Mouse (Mus musculus) kidney, adult 8-10 months (tissue): ENCODE results near the gene Ctss.
"Not testable (repeated sequence)": the region's sequence is repeated elsewhere in the genome, so short reads cannot be mapped to it uniquely, and the experiment has no call there.

Experiments used
- DNase-seq, 2 experiments: peaks; one replicate each; pipeline ENCODE4 v3.0.0; 2022

The Ctss gene

DNA sequence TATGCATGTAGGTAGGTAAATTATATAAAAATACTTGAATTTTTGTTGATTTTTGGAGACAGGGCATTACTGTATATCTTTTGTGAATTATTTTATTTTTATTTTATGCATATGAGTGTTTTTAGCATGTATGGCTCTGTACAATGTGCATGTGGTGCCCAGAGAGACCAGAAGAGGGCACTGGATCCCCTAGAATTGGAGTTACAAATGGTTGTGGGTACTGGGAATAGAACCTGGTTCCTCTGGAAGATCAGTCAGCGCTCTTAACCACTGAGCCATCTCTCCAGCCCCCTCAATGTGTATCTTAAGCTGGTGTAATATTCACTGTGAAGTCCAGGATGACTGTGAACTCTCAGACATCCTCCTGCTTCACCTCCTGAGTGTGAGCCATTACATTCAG is 8.3 kb downstream of the Ctss start:
- DNase-seq, result no peak

DNA sequence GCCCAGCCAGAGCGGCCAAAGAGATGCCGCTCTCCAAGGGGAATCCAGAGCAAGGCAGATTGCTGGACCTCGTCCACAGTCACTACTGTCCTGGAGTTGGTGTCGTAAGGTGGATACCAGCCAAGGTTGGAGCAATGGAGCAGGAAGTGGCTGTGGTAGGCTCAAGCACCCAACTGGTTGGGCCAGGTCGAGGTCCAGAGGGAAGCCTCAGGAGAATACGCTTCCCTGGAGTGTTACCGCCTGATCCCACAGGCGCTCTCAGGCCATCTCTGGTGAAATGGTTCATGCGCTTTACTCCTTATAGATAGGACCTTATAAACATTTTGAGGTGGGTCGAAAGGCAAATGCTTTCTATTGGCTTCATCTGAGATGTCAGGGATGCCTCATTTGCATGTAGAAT is 12.3 kb downstream of the Ctss start:
- no peak for DNase-seq

DNA sequence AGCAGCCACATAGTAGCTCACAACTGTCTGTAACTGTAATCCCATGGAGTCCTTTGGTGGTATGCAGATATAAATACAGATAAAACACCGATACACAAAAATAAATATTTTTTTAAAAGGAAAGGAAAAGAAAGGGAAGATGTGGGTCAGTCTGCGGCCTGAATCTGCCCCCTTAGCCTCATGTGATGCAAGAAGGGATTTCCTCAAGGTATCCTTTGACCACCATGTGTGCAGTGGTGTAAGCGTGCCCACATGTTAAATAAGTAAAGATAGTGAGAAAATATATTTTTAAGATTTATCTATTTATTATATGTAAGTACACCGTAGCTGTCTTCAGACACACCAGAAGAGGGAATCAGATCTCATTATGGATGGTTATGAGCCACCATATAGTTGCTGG is 13.3 kb downstream of the Ctss start:
- no peak for DNase-seq

GRCm38 (mm10) chr3:95541186-95541585 is 14.6 kb downstream of the Ctss start:
- not testable (repeated sequence) for DNase-seq

- DNase-seq, result no peak
Observed at GRCm38 (mm10) chr3:95542171-95542570, 15.6 kb downstream of the Ctss start.

DNA sequence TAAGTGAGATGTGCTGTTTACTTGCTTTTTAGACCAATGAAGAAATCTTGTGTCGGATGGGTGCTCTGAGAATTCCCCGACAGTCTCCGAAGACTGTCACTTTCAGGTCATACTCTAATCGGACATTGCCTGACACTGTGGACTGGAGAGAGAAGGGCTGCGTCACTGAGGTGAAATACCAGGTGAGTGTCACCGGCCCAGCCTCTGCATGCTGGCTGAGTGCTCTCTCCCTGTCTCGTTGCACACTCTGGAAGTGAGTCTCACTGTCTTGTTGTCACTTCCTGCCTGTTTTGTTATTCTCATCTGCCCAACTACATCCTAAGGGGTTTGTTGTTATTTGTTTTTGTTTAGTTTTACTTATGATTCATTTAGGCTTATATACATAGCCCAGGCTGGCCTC is 16.4 kb downstream of the Ctss start:
- no peak for DNase-seq

DNA sequence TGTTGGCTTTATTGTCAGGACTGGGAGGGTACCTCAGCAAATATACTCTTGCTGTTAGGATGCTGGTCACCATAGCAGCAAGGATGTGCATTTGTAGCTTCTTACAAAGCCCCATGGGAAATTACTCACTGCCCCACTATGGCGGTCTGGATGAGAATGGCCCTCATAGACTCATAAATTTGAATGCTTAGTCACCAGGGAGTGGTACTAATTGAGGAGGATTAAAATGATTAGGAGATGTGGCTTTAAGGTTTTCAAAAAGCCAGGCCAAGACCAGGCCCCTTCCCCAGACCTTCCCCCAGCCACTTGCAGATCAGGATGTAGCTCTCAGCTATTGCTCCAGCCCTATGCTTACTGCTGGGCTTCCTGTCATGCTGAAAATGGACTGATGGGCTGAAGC is 23.6 kb downstream of the Ctss start:
- no peak for DNase-seq

GRCm38 (mm10) chr3:95553986-95554385 is 27.4 kb downstream of the Ctss start:
- DNase-seq, result no peak

- DNase-seq, result no peak
Observed at GRCm38 (mm10) chr3:95559437-95559836, 32.9 kb downstream of the Ctss start, which contains the start of gene Hormad1. Gene Hormad1 (plus strand): TSS chr3:95559677.

GRCm38 (mm10) chr3:95560738-95561137 is 34.2 kb downstream of the Ctss start:
- DNase-seq, result no peak

DNA sequence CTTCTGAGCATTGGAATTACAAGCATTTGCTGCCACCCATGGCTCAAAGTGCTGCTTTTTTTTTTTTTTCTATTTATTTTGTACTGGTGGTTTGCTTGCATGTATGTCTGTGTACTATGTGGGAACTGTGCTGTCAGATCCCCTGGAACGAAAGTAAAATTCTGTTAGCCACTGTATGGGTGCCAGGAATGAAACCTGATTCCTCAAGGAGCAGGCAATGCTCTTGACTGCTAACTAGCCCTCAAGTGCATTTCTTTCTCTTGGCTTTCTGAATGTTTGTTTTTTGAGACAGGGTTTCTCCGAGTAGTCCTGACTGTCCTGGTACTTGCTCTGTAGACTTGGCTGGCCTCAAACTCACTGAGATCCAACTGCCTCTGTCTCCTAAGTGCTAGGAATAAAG is 35.2 kb downstream of the Ctss start:
- no peak for DNase-seq

GRCm38 (mm10) chr3:95569585-95569984 is 43.0 kb downstream of the Ctss start:
- DNase-seq, result no peak

DNA sequence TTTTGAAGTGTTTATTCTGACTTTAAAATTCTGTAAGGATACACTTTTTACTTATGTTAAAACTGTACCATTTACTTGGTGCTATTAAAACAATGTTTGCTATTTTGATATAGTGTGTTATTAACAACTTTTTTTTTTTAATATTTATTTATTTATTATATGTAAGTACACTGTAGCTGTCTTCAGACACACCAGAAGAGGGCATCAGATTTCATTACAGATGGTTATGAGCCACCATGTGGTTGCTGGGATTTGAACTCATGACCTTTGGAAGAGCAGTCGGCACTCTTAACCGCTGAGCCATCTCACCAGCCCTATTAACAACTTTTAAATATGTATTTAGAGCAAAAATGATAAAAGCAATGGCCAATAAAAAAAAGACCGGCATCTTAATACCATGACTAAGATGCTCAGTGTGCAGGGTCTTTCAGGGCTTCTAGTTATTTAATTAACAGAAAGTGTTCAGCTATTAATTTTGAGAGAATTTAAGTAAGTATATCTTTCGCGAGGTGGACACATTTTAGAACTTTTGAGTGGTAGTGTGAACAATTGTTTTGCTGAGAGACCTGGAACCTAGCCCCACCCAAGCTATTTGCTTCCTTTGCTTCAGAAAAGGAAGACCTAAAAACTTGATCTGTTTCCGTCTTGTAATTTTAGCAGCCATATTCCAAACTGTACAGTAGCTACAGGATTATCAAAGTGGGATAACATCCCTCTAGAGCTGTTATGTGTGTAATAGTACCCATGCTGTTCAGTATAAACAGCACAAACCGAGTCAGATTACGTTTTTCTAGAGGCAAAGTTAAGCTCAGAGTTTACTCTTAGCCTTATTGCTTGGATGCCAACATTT is 61.4 kb downstream of the Ctss start:
- DNase-seq, result no peak

- DNase-seq, result peak; percentile 97 to 99
Observed at GRCm38 (mm10) chr3:95588604-95589086, 62.1 kb downstream of the Ctss start, which contains the start of gene Golph3l. Gene Golph3l (plus strand): TSS chr3:95588934.

- no peak for DNase-seq
Observed at GRCm38 (mm10) chr3:95598734-95599133, 72.1 kb downstream of the Ctss start.

DNA sequence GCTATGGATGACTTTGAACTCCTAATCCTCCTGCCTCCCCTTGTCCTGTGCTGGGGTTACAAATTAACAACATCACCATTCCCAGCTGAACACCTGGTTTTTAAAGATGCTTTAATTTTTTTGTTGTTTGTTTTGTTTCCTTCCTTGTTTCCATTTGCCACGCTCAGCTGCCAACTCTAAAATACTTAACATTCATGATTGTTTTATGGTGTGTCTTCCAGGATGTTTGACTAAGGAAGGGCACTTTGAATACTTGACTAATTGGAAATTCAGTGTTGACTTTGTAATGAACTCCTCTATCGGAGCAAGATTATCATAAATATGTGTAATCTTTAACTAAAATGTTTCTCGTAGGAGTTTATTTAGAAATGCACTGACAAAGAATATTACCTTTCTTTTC is 74.7 kb downstream of the Ctss start:
- DNase-seq, result no peak
